Mouse (Mus musculus) gastrocnemius, postnatal 10 days (tissue): ENCODE results near the gene Fbrs. TPM values are rescaled to one million over a fixed set of nuclear protein-coding genes. Genes with fewer than 3 reads are reported as not detected.
"Not testable (repeated sequence)": the region's sequence is repeated elsewhere in the genome, so short reads cannot be mapped to it uniquely, and the experiment has no call there.

ENCODE experiments used
- DNase-seq: peaks from one replicate; pipeline ENCODE4 v3.0.0; 2021; ENCODE audit warnings: mixed read lengths
- total RNA-seq, 2 experiments: library from RNA; stranded (reverse); gene quantifications; 2 replicates each; pipeline ENCODE4 v1.2.3; 2021

Fbrs gene
- total RNA-seq, 2 experiments from 2014 or later: 29.5 to 35.8 TPM

GRCm38 (mm10) chr7:127475186-127475740, 3.7 kb upstream of the Fbrs start:
- DNase-seq: no peak

- DNase-seq: peak; percentile 29
Measured at GRCm38 (mm10) chr7:127476336-127476735, 2.7 kb upstream of the Fbrs start.

- no peak for DNase-seq
Measured at GRCm38 (mm10) chr7:127476855-127477254, 2.1 kb upstream of the Fbrs start.

GRCm38 (mm10) chr7:127477687-127478634, 1.0 kb upstream of the Fbrs start:
- DNase-seq: peak; percentile 98

- no peak for DNase-seq
Measured at GRCm38 (mm10) chr7:127479318-127480225, 573 bp downstream of the Fbrs start.

GRCm38 (mm10) chr7:127480321-127480720, 1.3 kb downstream of the Fbrs start:
- no peak for DNase-seq

GRCm38 (mm10) chr7:127485416-127485815, 6.4 kb downstream of the Fbrs start:
- DNase-seq: no peak

GRCm38 (mm10) chr7:127488364-127488763, 9.4 kb downstream of the Fbrs start:
- DNase-seq: not testable (repeated sequence)

GRCm38 (mm10) chr7:127489982-127490381, 11.0 kb downstream of the Fbrs start:
- no peak for DNase-seq

- DNase-seq: no peak
Measured at GRCm38 (mm10) chr7:127491846-127492245, 12.8 kb downstream of the Fbrs start.

GRCm38 (mm10) chr7:127494648-127495047, 15.6 kb downstream of the Fbrs start:
- DNase-seq: no peak

- no peak for DNase-seq
Measured at GRCm38 (mm10) chr7:127497382-127497781, 18.4 kb downstream of the Fbrs start.

- peak; percentile 14 for DNase-seq
Measured at GRCm38 (mm10) chr7:127498407-127498806, 19.4 kb downstream of the Fbrs start.

- DNase-seq: no peak
Measured at GRCm38 (mm10) chr7:127508291-127508690, 29.3 kb downstream of the Fbrs start.

- DNase-seq: not testable (repeated sequence)
Measured at GRCm38 (mm10) chr7:127509830-127510229, 30.8 kb downstream of the Fbrs start.

- DNase-seq: no peak
Measured at GRCm38 (mm10) chr7:127511241-127511640, 32.2 kb downstream of the Fbrs start.

GRCm38 (mm10) chr7:127511808-127512230, 32.8 kb downstream of the Fbrs start, which contains the start of gene Srcap:
Gene Srcap (plus strand): TSS chr7:127511983.
- DNase-seq: peak; percentile 92

GRCm38 (mm10) chr7:127512231-127513015, 33.4 kb downstream of the Fbrs start:
- DNase-seq: peak; percentile 95

GRCm38 (mm10) chr7:127513016-127513390, 34.0 kb downstream of the Fbrs start:
- peak; percentile 10 for DNase-seq

GRCm38 (mm10) chr7:127513781-127514180, 34.8 kb downstream of the Fbrs start:
- no peak for DNase-seq

- DNase-seq: peak; percentile 14
Measured at GRCm38 (mm10) chr7:127515846-127516245, 36.8 kb downstream of the Fbrs start.
